Mouse (Mus musculus): ENCODE data around the gene Olfm1. TPM values are rescaled to one million over a fixed set of nuclear protein-coding genes. Genes with fewer than 3 reads are reported as not detected.
A peak's percentile ranks its signal among the peaks of the same experiment; 100 is the strongest.

Olfm1 gene
- polyA plus RNA-seq, 1 experiment from 2014 or later, result 295 TPM

DNA sequence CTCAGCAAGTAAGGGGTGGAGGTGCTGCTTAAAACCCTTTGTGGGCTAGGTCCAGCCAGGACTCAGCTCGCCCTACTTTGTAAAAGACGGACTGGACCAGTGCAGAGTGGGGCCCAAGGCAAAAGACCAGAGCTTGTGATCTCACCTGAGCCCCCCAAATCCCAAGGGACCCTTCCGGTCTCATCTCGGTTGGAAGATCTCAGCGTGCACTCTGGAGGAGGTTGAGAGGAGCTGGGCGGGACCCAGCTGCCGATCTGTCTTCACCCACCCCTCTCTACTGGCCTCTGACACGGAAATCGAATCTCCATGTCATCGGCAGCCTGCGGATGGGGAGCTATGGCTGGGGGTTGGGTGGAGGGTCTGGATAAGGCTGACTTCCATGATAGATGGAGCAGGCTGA, 13.7 kb downstream of the Olfm1 start:
- DNase-seq, result peak; percentile 58
- Histone ChIP-seq H3K4me1 (ENCODE audit: control insufficient read depth, insufficient read depth, low read length) (peaks cover 49% of the 10 kb centered on the region), H3K9me3 (ENCODE audit: control insufficient read depth, low read length) (no peaks in the 10 kb centered on the region), H3K36me3 (ENCODE audit: control insufficient read depth, insufficient read depth, low read length) (0 out of 2 replicates have a peak, but pooled peaks cover 9% of the 10 kb centered on the region), H3K27me3 (ENCODE audit: control insufficient read depth, insufficient read depth, low read length) (no peaks in the 10 kb centered on the region), H3K9ac (replicated peaks; ENCODE audit: low read length) (peak overlapping the region; percentile 84), H3K4me2 (ENCODE audit: low read length) (peak overlapping the region; percentile 99), H3K27ac (replicated peaks; ENCODE audit: low read depth, low read length) (peak overlapping the region; percentile 70; the same call in 1 of the 2 replicates), H3K4me3 (replicated peaks; ENCODE audit: low read depth, low read length) (peak overlapping the region; percentile 59)
- ATAC-seq (ENCODE audit: low FRiP score, low TSS enrichment), result no peak
- WGBS, result 13% methylated on average over 11 of the region's 11 CpGs

- Histone ChIP-seq H3K36me3 (ENCODE audit: control insufficient read depth, insufficient read depth, low read length) (0 out of 2 replicates have a peak, but pooled peaks cover 9% of the 10 kb centered on the region), H3K4me3 (replicated peaks; ENCODE audit: low read depth, low read length) (0 out of 2 replicates have a peak overlapping the region, but pooled peaks have one; percentile 1), H3K4me2 (ENCODE audit: low read length) (peak overlapping the region; percentile 99), H3K27ac (replicated peaks; ENCODE audit: low read depth, low read length) (no peak overlapping the region), H3K4me1 (ENCODE audit: control insufficient read depth, insufficient read depth, low read length) (peaks cover 54% of the 10 kb centered on the region), H3K27me3 (ENCODE audit: control insufficient read depth, insufficient read depth, low read length) (no peaks in the 10 kb centered on the region), H3K9me3 (ENCODE audit: control insufficient read depth, low read length) (no peaks in the 10 kb centered on the region), H3K9ac (replicated peaks; ENCODE audit: low read length) (peak overlapping the region; percentile 23; the same call in 1 of the 2 replicates)
- no peak for DNase-seq
- 77% methylated on average over 3 of the region's 3 CpGs for WGBS
- ATAC-seq (ENCODE audit: low FRiP score, low TSS enrichment), result no peak
These were observed 14.5 kb downstream of the Olfm1 start for GRCm38 (mm10) chr2:28207200-28207750.

DNA sequence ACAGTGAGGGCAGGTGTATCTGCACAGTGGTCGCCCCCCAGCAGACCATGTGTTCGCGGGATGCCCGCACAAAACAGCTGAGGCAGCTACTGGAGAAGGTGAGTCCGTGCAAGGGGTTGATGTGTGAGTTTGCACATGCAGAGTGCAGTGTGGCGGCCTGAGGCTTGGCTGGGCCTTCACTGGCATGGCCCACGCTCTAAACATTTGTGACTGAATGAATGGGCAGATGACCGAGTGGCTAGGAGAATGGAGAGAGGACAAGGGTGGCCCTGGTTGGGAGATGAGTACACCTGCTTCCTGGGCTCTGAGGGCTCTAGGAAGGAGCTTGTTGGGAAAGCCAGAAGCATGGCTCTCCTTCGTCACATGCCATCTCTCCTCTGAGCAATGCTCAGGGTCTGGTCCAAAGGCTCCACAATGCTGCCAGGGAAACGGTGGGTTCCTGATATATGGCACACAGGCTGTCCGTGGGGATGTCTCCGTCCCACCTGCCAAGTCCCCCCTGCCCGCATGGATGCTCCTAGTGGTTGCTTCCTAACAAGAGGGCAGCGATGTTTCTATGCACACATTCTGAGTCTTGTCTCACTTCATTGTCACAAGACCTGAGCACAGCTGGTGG, 15.4 kb downstream of the Olfm1 start:
- WGBS, result 90% methylated on average over 14 of the region's 14 CpGs
- peaks cover 61% of the 10 kb centered on the region for H3K4me1 ChIP-seq (ENCODE audit: control insufficient read depth, insufficient read depth, low read length)

GRCm38 (mm10) chr2:28209211-28209610, 16.4 kb downstream of the Olfm1 start:
- 79% methylated on average over 5 of the region's 5 CpGs for WGBS
- Histone ChIP-seq H3K27me3 (ENCODE audit: control insufficient read depth, insufficient read depth, low read length) (no peaks in the 10 kb centered on the region), H3K4me3 (replicated peaks; ENCODE audit: low read depth, low read length) (no peak overlapping the region), H3K4me1 (ENCODE audit: control insufficient read depth, insufficient read depth, low read length) (peaks cover 61% of the 10 kb centered on the region), H3K9ac (replicated peaks; ENCODE audit: low read length) (no peak overlapping the region; the same call in 1 of the 2 replicates), H3K4me2 (ENCODE audit: low read length) (no peak overlapping the region), H3K36me3 (ENCODE audit: control insufficient read depth, insufficient read depth, low read length) (peaks cover 24% of the 10 kb centered on the region), H3K9me3 (ENCODE audit: control insufficient read depth, low read length) (no peaks in the 10 kb centered on the region), H3K27ac (replicated peaks; ENCODE audit: low read depth, low read length) (peak overlapping the region; percentile 37; the same call in 1 of the 2 replicates)
- no peak for DNase-seq
- ATAC-seq (ENCODE audit: low FRiP score, low TSS enrichment), result no peak

More for the DNA sequence above, 15.4 kb downstream of the Olfm1 start:
- H3K27me3 ChIP-seq (ENCODE audit: control insufficient read depth, insufficient read depth, low read length), result no peaks in the 10 kb centered on the region
- DNase-seq (no peak), ATAC-seq (ENCODE audit: low FRiP score, low TSS enrichment) (no peak)
- H3K9ac ChIP-seq (replicated peaks; ENCODE audit: low read length), result no peak overlapping the region
- H3K27ac ChIP-seq (replicated peaks; ENCODE audit: low read depth, low read length), result no peak overlapping the region
- H3K4me3 ChIP-seq (replicated peaks; ENCODE audit: low read depth, low read length), result no peak overlapping the region
- peaks cover 16% of the 10 kb centered on the region for H3K36me3 ChIP-seq (ENCODE audit: control insufficient read depth, insufficient read depth, low read length)
- peak overlapping the region; percentile 99; the same call in 1 of the 2 replicates for H3K4me2 ChIP-seq (ENCODE audit: low read length)
- H3K9me3 ChIP-seq (ENCODE audit: control insufficient read depth, low read length), result no peaks in the 10 kb centered on the region

GRCm38 (mm10) chr2:28209653-28210052, 16.9 kb downstream of the Olfm1 start:
- no peak for DNase-seq
- H3K9ac ChIP-seq (replicated peaks; ENCODE audit: low read length), result no peak overlapping the region
- H3K9me3 ChIP-seq (ENCODE audit: control insufficient read depth, low read length), result no peaks in the 10 kb centered on the region
- H3K36me3 ChIP-seq (ENCODE audit: control insufficient read depth, insufficient read depth, low read length), result peaks cover 29% of the 10 kb centered on the region
- no peak for ATAC-seq (ENCODE audit: low FRiP score, low TSS enrichment)
- H3K4me2 ChIP-seq (ENCODE audit: low read length), result 0 out of 2 replicates have a peak overlapping the region, but pooled peaks have one; percentile 3
- no peaks in the 10 kb centered on the region for H3K27me3 ChIP-seq (ENCODE audit: control insufficient read depth, insufficient read depth, low read length)
- 70% methylated on average over 12 of the region's 12 CpGs for WGBS
- H3K27ac ChIP-seq (replicated peaks; ENCODE audit: low read depth, low read length), result peak overlapping the region; percentile 37; the same call in 1 of the 2 replicates
- H3K4me3 ChIP-seq (replicated peaks; ENCODE audit: low read depth, low read length), result no peak overlapping the region
- peaks cover 60% of the 10 kb centered on the region for H3K4me1 ChIP-seq (ENCODE audit: control insufficient read depth, insufficient read depth, low read length)

GRCm38 (mm10) chr2:28210273-28210672, 17.5 kb downstream of the Olfm1 start:
- no peak for DNase-seq
- ATAC-seq (ENCODE audit: low FRiP score, low TSS enrichment), result no peak
- Histone ChIP-seq H3K4me1 (ENCODE audit: control insufficient read depth, insufficient read depth, low read length) (peaks cover 54% of the 10 kb centered on the region), H3K9me3 (ENCODE audit: control insufficient read depth, low read length) (no peaks in the 10 kb centered on the region), H3K9ac (replicated peaks; ENCODE audit: low read length) (no peak overlapping the region), H3K27me3 (ENCODE audit: control insufficient read depth, insufficient read depth, low read length) (no peaks in the 10 kb centered on the region), H3K27ac (replicated peaks; ENCODE audit: low read depth, low read length) (no peak overlapping the region), H3K4me2 (ENCODE audit: low read length) (no peak overlapping the region), H3K4me3 (replicated peaks; ENCODE audit: low read depth, low read length) (no peak overlapping the region), H3K36me3 (ENCODE audit: control insufficient read depth, insufficient read depth, low read length) (peaks cover 35% of the 10 kb centered on the region)
- WGBS, result 63% methylated on average over 4 of the region's 4 CpGs

DNA sequence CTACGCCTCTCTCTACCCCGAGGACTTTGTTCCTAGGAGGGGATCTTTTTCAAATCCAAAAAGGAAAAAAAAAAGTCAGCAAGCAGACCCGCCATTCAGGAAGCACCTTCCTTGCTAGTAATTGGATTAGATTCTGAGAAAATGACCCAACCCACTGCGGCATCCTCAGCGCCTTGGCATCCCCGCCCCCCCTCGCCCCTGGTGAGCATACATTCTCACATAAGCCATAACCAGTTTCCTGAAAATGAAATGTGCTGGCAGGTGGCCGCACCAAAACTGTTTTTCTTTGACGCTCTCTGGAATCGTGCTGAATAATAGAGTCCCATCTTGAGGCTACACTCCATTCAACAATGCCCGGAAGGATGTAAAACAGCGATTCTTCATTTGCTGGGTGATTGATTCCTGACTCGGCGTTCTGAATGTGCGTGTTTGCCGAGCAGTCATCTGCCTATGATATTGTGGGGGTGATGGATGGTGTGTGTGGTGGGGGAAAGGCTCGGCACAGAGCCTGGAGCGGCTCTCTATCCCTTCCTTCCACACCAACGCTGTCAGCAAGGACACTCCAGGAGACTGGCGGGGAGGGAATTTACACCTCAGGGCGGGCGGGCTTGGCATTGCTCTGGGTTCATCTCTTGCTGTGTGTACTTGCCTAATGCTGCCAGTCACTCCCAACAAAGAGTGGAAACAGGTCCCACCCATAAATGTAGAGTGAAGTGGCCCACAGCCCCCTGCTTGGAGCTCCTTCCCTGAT, 18.9 kb downstream of the Olfm1 start:
- DNase-seq, result no peak
- Histone ChIP-seq H3K9me3 (ENCODE audit: control insufficient read depth, low read length) (no peaks in the 10 kb centered on the region), H3K27me3 (ENCODE audit: control insufficient read depth, insufficient read depth, low read length) (no peaks in the 10 kb centered on the region), H3K4me2 (ENCODE audit: low read length) (peak overlapping the region; percentile 6; the same call in 1 of the 2 replicates), H3K36me3 (ENCODE audit: control insufficient read depth, insufficient read depth, low read length) (peaks cover 49% of the 10 kb centered on the region), H3K9ac (replicated peaks; ENCODE audit: low read length) (no peak overlapping the region), H3K4me1 (ENCODE audit: control insufficient read depth, insufficient read depth, low read length) (peaks cover 46% of the 10 kb centered on the region), H3K4me3 (replicated peaks; ENCODE audit: low read depth, low read length) (no peak overlapping the region), H3K27ac (replicated peaks; ENCODE audit: low read depth, low read length) (0 out of 2 replicates have a peak overlapping the region, but pooled peaks have one; percentile 2)
- WGBS, result 43% methylated on average over 22 of the region's 22 CpGs
- no peak for ATAC-seq (ENCODE audit: low FRiP score, low TSS enrichment)

DNA sequence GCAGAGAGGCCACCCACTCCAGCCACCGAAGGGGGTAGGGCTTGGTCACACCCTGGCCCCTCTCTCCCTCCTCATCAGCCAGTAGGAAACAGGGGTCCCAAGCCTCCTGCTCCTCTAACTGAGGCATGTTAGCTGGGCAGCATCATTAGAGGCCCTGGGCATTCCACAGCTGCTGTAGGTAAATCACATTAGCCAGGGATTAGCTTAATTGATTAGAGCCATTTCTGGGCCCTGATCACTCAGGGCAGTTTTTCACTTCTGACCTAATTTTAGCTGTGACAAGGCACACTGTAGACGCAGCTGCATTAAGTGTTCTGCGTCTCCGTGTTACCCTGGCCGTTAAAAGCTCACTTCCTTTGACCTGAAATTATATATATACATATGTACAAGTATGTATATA, 20.1 kb downstream of the Olfm1 start:
- DNase-seq, result no peak
- Histone ChIP-seq H3K9ac (replicated peaks; ENCODE audit: low read length) (0 out of 2 replicates have a peak overlapping the region, but pooled peaks have one; percentile 14), H3K4me2 (ENCODE audit: low read length) (no peak overlapping the region), H3K27me3 (ENCODE audit: control insufficient read depth, insufficient read depth, low read length) (no peaks in the 10 kb centered on the region), H3K9me3 (ENCODE audit: control insufficient read depth, low read length) (no peaks in the 10 kb centered on the region), H3K36me3 (ENCODE audit: control insufficient read depth, insufficient read depth, low read length) (peaks cover 56% of the 10 kb centered on the region), H3K4me3 (replicated peaks; ENCODE audit: low read depth, low read length) (no peak overlapping the region), H3K4me1 (ENCODE audit: control insufficient read depth, insufficient read depth, low read length) (peaks cover 37% of the 10 kb centered on the region), H3K27ac (replicated peaks; ENCODE audit: low read depth, low read length) (no peak overlapping the region; the same call in 1 of the 2 replicates)
- 41% methylated on average over 5 of the region's 5 CpGs for WGBS
- no peak for ATAC-seq (ENCODE audit: low FRiP score, low TSS enrichment)
